Mouse (Mus musculus) kidney, postnatal 10 days (tissue): ENCODE measurements around the gene Cygb.

Experiments
- DNase-seq: peaks from one replicate; pipeline ENCODE4 v3.0.0; 2021; ENCODE audit warnings: mixed read lengths

Cygb gene

DNA sequence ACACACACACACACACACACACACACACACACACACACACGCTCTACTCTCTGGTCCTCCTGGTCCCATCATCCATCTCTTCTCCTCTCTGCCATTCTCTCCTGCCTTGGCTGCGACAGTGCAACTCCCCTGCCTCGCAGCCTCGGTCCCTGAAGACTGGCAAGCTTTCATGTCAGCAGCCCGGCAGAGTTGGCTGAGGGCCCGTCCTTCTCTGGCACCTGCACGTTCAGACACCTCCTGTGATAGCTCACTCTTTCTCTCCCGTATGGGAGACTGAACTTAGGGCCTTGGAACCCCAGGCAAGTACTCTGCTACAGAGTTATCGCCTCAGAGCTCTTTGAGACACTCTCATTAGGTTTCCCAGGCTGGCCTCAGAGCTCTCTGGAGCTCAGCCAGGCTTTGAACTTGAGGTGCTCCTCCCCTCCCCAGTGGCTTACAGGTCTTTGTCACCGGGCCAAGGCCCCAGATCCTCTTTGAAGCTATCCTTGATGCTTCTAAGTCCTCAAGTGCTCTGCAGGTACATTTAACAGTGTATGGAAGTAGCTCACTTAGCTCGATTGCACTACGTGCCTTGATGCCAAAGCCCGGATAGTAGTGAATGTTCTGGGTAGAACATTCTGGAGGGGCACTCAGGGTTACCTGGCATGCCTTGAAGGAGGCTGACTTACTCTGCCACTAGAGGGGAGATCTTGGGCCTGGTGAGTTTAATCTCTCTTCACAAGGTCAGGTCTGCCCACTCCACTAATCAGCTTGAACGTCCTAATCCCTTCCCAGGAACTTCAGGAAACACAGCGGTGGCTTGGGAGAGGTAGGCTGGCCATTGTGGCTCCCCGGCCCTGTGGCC is 2.5 kb upstream of the Cygb start:
- DNase-seq: no peak

GRCm38 (mm10) chr11:116653709-116654221 is 348 bp downstream of the Cygb start:
- DNase-seq: peak; percentile 70

DNA sequence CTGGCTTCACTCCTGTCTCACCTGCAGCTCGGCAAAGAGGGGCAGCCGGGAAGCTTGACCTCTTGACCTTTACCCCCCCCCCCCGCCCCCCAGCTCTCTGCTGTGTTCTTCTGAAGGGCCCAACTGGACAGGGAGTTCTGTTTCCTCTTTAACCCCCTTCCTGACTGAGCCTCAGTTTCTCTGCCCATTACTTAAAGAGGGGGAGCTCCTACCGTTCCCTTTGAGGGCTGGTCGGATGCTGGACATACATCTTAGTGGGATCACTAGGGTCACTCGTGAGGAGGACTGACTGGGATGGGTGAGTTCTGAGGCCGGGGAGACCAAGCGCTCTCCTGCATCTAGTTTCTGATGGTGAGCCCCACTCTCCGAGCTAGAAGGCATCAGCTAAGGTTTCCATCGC is 879 bp downstream of the Cygb start, which contains the start of gene Prcd:
Gene Prcd, plus strand, starts transcription at position 301 of the 400 bp plus-strand sequence.
- DNase-seq: no peak

DNA sequence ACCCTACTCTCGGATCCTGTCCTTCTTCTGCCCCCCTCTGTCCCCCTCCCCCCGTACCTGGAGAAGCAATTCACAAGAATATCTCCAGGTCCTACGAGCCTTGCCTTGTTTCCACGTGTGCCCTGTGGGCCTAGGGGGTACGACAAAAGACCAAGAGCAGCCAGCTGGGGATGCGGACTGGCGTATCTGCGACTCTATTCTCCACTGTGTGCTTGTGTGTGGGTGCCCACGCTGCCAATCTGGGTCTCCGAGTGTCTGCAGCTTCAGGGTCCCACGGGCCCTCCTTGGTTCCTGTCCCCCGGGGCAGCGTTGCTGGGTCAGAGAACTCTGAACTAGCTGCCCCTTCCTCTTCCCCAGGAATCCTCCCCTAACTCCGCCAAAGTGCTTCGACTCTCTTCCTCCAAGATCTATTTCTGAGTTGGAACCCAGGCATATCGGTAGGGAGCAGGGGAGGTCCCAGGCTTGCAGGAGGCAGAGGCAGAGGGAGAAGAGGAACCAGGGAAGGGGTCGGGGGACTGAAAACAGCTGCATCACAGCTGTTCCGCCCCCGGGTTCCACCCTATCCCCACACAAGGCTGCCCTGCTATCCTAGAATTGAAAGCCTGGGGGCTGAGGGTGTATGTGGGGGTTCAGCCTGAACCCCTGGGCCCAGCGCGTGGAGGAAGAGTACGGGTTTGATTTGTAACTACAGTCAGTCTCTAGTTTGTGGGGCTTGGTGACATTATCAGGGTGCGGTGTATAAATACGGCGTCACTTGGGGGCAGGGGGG is 1.6 kb downstream of the Cygb start:
- peak; percentile 33 for DNase-seq

DNA sequence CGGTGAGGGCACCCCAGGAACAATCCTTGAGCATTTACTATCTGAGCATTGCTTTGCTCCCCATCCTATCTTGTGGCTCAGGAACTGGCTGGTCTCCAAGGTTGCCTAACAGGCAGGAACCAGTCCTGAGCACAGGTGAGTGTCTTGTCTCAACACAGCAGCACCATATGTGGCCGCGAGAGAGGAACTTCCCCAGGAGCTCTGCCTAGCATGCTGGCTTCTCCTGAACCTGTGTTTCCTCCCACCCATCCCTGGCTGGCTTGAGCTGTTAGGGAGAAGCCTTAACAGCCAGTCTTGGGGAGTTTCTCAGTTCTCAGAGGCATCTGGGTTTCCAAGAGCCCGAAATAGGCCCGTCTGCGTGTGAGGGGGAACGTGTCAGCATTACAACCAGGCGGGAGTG is 2.8 kb downstream of the Cygb start:
- no peak for DNase-seq

- DNase-seq: no peak
Measured at GRCm38 (mm10) chr11:116650811-116651210, 3.3 kb downstream of the Cygb start.

GRCm38 (mm10) chr11:116649711-116650337 is 4.3 kb downstream of the Cygb start:
- peak; percentile 10 for DNase-seq

DNA sequence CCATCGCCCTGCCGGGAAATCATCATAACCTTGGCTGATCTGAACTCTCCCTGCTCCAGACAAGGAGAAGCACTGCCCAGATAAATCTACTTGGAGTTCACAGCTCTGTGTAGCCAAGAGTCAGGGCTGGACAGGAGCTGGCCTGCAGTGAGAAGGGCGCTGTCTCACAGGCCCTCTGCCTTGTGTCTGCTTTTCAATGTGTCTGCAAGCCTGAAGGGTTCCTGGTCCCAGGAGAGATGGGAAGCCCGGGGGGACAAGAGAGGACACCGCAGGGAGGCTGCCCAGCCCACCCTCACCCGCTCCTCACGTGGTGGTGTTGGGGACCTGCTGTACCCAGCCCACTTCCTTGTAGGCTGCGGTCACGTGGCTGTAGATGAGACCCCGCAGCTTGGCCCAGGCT is 5.1 kb downstream of the Cygb start:
- no peak for DNase-seq

DNA sequence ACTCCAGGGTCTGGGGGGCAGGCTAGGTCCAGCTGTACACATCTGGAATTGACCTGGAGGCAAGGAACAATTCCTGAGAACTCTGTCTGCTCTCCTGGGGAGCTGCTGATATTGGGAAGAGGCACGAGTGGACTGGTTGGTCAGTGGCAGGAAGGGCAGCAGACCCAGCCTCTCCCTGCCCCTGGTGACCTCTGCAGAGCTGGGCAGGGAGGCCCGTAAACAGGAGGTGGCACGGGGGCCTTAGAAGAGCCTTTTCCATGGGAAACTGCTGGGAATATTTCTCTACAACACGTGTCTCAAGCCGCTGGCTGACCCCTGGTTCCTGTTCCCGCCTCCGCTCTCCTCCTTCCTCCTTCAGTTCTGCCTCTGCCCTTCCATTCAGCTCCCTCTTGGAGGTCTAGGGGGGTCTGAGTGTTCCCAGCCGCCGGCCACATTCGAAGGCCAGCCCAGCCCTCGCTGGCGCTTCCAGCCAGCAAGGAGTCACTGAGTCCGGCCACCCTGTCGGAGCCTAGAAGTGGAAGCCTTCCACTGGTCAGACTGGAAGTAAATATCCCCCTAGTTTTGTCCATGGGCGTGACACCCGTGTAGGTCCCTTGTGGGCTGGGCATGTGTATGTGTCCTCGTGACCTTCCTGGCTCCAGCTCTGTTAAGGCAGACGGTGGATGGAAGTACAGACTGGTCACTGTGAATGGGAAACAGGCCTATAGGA is 5.7 kb downstream of the Cygb start:
- DNase-seq: peak; percentile 86

DNA sequence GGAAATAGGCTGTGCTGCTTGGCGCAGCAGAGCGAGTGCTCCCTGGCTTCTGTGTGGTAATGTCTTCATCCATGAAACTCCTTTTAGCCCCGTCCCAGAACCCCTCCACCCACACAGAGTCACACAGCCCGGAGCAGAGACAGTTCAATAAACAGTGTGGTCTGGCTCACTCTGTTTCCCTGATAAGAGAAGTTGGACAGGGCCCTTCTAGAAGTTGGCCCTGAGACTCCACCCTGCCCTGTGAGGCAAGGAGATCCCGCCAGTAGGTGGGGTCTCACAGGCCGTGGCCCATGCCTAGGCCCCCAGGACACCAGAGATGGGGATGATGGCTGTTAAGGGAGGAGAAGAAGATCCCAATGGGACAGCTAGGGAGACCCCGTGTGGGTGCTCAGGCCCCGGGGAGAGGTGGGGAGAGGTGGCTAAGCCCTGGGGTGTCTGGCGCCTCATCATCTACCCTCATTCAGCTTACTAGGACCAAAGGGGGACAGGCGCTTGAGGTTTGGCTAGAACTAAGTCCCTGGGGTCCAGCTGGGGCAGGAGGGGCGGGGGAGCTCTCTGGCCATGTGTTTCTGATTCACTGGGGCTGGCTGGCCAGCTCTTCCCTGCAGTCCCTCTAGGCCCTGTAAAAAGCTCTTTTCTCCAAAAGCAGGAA is 6.6 kb downstream of the Cygb start:
- peak; percentile 76 for DNase-seq

DNA sequence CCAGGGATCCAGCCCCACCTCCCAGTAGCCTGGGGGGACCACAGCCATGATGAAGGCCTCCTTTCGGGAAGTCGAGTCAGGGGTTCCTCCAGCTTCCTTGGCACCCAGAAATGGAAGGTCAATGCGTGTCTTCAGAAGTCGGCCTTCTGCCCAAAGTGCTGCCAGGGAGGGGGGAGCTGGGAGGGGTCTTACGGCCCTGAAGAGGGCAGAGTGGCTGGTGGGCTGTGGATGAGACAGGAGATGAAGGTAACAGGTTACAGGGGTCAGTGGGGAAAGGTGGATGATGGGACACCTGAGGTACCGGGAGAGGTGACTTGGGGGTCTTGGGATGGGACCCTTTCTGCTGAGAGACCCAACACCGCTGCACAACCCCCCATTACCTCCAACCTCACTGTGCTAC is 7.3 kb downstream of the Cygb start:
- DNase-seq: peak; percentile 17

GRCm38 (mm10) chr11:116646136-116646535 is 8.0 kb downstream of the Cygb start:
- no peak for DNase-seq

DNA sequence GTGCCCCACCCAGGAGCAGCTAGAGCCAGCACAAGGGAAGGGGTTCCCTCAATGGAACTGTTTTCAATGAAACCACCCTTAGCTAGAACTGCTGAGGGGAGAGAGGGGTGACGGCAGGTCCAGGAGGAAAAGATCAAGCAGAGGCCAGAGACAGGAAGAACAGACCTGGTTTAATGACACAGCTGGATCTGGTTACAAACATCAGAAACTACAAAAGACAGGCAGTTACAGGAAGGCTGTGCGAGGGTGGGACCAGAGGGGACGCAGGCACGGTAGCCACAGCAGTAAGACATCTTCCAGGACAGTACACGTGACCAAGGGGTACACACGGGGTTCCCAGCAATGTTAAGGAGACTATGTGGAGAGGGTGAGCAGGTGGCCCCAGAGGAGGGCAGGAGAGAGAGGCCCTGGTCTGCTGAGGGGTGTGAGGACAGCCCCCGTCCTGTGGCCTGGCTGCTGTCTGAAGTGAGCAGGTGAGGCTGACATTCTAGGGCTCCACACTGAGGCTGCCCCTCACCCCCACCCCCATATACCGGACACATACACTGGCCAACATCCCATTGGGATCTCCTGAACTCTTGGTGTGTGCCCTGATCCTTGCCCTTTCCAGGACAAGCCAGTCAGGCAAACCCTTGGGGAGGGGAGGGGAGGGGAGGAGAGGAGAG is 8.5 kb downstream of the Cygb start:
- DNase-seq: peak; percentile 28

GRCm38 (mm10) chr11:116644225-116645112 is 9.6 kb downstream of the Cygb start:
- DNase-seq: peak; percentile 60

- peak; percentile 60 for DNase-seq
Measured at GRCm38 (mm10) chr11:116643579-116644224, 10.4 kb downstream of the Cygb start.

GRCm38 (mm10) chr11:116642681-116643578 is 11.2 kb downstream of the Cygb start:
- DNase-seq: peak; percentile 92

DNA sequence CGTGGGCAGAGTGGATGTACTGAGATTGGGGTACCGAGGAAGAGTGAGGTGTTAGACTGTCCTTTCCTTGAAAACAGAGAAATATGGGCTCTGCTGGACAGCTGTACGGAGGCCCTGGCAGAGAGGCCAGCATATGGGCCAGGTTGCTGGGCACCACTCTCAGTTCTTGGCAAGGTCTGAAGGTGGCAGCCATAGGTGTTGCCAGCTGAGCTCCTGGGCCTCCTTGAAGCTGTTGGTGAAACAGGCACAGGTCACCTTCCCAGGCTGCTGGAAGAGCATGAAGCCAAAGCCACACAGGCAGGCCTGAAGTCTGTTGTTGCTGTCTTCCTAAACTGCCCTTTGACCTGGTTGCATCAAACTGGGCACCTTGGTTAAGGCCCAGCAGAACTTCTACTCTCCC is 12.4 kb downstream of the Cygb start:
- DNase-seq: peak; percentile 8

GRCm38 (mm10) chr11:116641168-116641567 is 12.9 kb downstream of the Cygb start:
- peak; percentile 62 for DNase-seq

GRCm38 (mm10) chr11:116636607-116637006 is 17.5 kb downstream of the Cygb start:
- DNase-seq: peak; percentile 47
